Mouse (Mus musculus): ENCODE results near the gene Lbr.
A peak's percentile ranks its signal among the peaks of the same experiment; 100 is the strongest.

The Lbr gene

DNA sequence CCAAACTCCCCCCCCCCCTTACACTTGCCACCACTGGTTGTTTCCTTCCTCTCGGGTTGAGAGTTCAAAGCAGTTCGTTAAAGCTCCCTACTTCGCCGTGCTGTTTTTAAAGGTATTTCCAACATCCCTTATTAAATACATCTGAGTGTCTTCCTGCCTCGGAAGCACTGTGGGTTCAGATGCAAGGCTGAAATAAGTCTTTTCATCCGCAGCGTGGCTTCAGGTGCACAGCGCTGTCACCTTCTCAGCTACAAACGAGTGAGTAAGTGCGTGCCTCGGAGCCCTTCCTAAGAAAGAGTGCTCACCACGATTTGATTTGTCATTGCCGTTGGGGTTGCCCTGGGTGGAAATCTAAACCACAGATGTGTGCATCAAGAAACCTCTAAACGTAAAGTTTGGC lies at the start of gene Lbr:
TSS of gene Lbr (minus strand) at position 266 of the 400 bp plus-strand sequence.
- DNase-seq, result no peak

DNA sequence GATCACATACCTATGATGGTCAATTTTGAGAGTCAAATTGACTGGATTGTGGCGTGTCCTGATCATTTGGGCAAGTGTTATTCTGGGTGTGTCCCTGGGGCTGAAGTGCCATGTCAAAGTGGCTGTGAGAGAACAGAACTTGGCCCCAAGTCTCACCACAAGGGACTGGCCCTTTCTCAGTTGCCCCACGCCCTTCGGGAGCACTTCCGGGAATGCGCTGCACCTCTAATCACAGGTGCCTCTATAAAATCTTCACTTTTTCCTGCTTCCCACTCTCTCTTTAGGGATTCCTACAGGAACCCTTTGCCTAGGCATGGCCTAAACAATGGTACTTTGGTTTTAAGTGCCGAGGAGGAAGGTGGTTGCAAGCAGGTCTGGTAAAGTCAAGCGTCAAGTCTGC lies 46.8 kb upstream of the Lbr start:
- no peak for DNase-seq

DNA sequence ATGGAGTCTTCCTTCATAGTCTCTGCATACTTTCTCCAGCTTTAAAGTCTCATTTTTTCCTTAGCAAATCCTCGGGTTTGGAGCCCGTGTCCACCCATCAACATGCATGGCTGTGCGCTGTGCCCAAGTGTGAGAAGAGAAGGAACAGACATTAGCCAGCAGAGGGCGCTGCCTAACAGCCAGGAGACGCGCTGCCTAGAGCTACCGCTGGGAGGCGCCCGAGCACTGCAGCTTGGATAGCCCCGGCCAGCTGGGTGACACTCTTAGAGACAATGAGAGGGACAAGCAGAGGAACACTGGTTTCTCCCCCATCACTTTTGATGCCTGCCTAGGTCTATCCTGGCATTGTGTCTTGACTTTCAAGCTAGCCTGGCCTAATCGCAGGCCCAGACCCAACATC lies 46.0 kb upstream of the Lbr start:
- peak; percentile 95 for DNase-seq

DNA sequence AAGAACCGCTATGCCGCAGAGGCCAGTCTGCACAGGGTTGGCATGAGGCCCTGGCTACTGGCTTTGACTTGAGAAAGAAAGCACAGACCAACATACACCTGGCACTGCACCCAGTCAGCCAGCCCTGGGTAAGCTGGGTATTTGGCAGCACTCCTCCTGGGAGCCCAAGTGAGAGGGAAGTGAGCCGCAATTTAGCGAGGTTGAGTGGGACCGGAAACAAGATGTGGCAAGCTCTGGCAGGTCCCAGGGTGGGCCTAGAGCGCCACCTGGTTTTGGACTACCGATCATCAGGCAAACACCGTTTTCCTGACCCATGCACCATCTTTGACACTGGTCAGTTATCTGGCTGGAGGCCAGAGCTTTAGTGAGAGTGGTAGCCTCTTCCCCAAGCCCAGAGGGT lies 38.7 kb upstream of the Lbr start:
- peak; percentile 66 for DNase-seq

DNA sequence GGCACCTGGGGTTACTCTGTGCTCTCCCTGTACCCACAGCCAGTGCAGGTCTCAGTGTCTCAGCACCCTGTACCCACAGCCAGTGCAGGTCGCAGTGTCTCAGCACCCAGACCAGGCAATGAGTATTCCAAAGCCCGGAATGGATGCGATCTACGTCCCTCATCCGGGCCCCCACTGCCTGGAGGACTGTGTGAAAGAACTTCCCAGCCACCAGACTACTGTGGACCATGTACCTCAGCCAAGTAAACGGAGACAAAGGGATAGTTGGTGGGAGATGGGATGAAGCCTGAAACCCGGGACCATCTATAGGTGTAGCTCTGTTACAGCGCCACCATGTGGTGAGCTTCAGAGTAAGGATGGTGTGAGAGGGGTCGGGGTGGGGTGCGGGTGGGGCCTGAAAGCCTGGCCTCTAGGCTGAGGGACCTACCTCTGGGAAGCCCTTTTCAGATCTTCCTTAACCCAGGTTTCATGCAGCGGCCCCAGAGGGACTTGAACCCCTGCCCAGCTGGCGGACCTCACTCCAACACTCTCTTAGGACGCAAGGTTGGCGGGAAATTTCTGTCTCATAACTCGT lies 38.0 kb upstream of the Lbr start:
- DNase-seq, result no peak

DNA sequence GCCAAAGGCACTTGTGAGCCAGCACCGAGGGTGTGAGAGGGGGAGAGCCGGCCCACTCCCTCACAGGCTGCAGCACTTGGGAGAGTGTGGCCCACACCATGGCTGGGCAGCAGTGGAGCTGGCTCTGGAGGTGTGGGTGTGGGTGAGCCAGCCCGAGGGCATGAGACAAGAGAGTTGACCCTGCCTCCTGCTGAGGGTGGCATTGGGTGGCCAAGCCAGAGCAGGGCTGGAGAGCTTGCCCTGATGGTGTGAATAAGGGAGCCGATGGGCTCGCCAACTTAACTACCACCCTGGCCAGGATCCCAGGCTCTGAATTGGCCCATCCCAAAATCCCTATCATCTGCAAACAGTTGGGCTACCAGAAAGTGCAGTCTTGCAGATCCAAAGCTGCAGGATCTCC lies 35.6 kb upstream of the Lbr start:
- DNase-seq, result no peak

DNA sequence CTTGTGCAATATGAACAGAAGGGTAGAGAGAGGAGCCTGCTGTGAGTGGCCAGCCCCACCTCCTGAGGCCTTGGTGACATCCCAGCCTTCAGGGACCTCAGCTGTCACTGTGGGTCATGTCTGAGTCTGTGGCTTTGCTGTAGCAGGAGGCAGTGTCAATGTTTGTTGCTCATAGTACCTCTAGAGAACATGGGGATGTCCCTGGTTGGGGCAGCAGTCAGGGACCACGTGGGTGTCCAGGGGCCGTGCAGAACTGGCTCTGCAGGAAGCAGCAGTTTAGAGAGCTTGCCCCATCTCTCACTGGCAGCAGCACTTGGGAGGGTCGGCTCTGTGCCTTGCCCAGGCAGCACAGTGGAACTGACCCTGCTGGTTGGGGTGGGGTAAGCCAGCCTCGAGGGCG lies 34.2 kb upstream of the Lbr start:
- DNase-seq, result no peak

DNA sequence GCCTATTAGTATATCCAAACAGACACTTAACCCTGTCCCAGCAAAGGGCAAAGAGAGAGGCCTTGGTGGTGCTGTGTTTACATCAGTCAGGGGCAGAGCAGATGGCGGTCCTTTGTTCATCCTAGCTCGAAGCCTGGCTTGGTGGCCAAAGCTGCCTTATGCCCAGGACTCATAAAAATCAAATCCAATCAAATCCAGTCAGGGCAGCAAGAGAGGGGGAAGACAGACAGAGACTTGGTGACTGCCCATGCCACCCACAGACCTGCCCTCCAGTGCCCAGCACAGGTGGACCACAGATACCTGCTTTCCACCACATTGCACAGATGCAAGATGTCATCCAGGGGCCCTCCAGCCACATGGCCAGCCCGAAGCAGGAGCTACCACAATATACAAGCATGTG lies 33.8 kb upstream of the Lbr start:
- no peak for DNase-seq

DNA sequence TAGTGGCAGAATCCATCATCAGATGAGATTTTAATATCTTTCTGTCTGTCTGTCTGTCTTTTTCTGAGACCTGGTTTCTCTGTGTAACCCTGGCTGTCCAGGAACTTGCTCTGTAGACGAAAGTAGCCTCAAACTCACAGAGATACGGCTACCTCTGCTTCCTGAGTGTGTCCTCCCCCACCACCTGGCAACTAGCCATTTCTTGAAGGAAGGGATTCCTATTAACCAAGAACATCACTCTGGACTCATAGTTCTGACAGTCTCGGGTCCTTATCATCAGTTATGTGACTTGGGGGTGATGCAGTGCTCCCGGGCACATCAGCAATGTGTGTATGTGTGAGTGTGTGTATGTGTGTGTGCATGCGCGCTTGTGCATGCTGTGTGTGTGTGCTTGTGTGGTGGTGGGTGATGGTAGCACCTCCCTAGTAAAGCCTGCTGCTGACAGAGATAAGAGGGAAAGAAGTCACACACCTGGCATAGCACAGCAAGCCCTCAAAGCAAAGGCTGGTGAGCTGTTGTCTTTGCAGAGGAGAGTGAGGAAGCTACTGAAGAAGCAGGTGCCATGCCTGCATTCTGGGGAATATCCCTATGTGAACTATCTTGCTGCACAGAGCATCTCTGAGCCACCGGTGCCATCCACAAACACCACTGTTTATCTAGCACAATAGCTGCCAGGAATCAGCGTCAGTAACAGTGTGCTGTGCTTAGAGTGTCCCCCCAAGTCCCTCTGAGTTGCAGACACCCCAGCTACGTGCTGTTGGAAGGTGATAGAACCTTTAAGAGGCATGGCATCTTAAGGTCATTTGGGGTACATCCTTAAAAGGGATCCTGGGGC lies 30.5 kb upstream of the Lbr start:
- DNase-seq, result no peak

DNA sequence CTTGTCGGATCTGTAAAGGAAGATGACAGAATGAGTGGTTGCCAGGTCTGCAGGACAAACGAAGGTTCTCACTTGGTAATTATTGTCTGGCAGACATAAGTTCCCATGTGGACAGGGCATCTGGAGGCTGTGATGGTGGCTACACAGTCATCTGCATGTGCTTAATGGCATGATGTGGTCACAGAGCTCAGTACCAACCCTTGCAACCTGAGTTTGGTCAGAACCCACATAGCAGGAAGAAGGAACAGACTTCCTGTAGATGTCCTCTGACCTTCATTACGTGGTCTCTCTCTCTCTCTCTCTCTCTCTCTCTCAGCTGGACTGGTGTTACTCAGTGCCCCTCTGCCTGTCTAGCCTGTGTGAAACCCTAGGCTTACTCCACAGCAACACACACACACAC lies 29.8 kb upstream of the Lbr start:
- DNase-seq, result no peak

DNA sequence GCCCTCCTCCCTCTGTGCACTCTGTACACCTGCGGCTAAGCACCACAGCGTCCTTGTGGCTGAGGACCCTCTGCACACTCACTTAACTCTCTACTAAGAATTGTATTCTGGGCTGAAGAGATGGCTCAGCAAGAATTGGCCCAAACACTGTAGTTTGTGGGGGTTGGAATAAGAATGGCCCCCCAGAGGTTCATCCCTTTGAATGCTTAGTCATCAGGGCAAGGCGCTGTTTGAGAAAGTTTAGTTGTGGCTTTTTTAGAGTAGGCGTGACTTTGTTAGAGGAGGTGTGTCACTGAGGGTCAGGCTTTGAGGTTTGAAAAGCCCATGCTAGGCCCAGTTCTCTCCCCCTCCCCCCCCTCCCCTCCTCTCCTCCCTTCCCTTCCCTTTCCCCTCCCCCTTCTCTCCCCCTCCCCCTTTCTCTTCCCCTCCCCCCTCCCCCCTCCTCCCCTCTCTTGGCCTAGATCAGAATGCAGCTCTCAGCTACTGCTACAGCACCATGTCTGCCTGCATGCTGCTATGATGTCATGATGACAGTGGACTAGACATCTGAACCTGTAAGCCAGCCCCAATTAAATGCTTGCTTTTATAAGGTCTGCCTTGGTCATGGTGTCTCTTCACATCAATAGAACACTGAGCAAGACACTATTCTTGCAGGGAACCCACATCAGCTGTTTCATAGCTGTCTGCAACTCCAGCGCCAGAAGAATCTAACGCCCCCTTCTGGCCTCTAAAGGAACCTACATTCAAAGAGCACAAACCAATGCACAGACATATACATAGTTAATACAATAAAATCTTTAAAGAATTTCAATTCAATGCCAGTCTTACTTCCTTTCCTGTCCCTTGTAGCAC lies 23.8 kb upstream of the Lbr start:
- no peak for DNase-seq

DNA sequence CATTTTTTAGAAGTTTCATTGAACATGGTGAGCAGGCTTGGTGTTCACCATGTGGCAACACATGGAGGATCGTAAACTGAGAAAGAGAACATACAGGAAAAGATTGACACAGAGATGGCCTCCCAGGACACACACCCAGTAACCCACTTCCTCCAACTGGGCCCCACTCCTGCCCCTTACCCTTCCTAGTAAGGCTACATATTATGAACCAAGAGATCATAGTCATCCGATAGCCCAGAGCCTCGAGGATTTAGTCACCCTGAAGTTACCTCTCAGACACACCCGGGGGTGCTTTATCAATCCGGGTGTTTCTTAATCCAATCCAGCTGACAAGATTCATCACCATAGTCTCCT lies 23.0 kb upstream of the Lbr start:
- DNase-seq, result no peak

DNA sequence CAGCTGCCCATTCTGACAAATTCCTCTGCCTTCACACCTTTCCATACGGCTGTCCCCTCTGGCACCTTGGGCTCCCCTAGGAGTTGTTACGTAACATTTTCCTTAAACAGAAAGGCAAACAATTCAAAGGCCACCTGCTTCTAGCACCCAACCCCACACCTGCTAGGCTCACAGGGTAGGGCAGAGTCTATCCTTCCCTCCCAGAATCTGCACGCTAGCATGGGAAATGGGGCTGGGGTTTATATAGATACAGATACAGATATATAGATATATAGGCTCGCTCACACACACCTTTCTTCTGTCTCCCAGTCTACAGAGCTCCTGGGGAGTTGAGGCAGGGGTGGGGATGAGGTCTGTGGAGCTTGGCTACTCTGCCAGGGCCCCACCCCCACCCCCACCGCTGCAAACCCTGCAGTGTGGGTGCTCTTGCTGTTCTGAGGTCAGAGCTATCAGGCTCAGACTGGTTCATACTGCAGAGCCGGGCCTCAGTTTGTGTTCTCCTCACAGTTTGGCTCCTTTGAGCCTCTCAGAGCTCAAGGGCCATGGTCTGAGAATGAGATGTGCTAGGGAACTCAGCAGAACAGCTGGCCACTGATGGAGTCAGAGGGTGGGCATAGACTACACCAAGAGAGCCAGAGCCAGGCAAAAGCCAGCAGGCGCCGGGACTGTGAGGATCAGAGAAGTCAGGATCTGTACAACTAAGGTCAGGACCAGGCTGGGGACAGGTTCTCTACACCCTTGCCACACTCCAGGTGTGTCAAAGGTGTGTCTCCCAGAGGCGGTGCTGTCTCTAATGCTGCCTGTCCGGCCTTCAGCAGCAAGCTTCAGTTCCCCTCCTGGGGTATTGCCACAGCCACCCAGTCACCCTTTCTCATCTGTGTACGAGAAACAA lies 22.4 kb upstream of the Lbr start:
- DNase-seq, result no peak

DNA sequence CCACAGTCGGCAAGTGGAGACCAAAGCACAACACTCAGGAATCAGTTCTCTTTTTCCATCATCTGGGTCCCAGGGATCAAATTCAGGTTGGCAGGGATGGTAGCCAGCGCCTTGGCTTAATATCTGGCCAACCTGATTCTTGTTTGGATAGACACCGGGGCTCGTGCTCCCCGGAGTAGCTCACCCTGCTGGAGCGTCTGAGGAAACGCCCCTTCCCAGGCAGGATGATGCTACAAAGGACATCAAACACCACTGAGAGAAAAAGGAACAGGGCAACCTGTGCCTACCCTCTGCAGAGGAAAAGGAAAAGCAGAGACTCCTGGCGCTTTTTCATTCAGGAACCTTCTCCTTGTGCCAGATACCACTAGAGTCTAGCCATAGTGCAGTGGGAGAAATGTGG lies 20.6 kb upstream of the Lbr start:
- no peak for DNase-seq

DNA sequence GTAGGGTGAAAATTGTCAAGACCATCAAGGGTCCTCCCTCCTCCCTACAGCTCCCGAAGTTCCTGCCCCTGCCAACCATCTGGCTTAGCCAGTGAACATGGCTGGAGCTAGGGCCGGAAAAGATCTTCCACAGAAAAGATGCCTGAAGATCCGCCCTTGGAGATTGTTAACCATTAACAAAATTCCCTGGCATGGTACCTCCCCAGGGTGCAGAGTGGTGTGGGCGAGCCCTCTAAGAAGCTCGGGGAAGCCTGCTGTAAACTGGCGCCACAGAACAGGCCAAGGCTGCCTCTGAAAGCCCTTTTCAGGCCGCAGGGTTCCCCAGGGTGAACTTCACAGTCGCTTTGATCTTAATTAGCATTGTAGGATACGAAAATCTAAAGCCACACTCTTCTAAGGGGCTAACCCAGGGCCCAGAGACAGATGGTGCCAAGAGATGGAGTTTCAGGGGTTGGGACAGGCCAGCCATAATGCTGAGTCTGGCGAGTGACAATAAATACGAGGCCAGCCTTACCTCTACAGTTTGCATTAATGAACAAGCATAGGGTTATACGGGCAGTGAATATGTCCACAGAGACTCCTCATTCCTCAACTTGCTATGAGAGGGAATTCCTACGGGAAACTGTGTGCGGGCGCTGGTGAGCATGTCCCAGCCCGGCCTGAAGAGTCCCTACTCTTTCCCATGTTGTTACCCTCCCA lies 20.0 kb upstream of the Lbr start:
- DNase-seq, result no peak

DNA sequence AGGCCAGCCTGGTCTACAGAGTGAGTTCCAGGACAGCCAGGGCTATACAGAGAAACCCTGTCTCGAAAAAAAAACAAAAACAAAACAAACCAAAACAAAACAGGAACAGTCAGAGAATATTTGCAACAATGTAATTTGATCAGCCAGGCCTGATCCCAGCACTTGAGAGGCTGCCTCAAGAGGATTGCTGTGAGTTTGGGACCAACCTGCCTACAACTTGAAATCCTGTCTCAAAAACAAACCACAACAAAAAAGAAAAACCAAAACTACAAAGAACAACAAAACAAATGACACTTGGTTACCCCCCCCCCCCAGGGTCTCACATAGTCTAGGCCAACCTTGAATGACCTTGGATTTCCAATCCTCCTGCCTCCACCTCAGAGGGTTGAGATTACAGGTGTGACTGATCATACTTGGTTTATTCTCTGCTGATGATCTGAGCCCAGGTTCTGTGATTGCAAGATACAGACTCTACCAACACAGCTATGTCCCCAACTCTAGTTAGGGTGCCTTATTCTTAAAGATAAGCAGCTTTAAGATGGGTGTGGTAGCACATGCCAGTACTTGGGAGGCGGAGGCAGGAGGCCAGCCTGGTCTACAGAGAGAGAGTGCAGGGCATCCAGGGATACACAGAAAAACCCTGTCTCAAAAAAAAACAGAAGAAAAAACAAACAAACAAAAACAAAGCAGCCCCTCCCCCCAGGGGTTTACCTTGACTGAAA lies 18.5 kb upstream of the Lbr start:
- DNase-seq, result no peak

DNA sequence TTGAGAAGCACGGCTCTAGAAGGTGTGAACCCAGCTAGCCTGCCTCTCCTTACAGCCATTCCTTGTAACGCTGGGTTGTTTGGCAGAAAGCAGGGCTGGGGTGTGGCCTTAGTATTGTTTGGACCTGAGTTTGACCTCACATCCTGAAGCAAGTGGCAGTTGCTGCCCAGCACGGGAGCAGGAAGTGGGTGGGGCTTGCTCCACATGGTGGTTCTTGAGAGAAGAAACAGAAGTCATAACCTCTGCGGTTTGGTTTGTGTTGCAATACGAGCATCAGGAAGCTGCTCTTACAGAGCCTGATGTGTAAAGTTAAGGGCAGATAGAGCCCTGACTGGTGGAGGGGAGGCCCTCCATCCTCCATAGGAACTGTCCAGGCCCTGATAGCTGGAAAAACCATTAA lies 17.8 kb upstream of the Lbr start:
- no peak for DNase-seq

DNA sequence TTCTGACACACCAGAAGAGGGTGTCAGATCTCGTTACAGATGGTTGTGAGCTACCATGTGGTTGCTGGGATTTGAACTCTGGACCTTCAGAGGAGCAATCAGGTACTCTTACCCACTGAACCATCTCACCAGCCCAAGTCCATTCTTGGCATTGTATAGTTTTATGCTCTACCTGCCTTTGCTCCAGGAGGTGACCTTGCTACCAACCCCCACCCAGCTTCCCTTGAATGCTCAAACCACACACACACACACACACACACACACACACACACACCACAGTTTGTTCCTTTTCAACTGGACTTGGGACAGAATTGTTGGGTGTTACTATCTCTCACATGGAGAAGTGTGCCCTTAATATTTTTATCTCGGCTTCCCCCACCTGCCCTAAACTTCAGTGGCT lies 13.5 kb upstream of the Lbr start:
- DNase-seq, result no peak

DNA sequence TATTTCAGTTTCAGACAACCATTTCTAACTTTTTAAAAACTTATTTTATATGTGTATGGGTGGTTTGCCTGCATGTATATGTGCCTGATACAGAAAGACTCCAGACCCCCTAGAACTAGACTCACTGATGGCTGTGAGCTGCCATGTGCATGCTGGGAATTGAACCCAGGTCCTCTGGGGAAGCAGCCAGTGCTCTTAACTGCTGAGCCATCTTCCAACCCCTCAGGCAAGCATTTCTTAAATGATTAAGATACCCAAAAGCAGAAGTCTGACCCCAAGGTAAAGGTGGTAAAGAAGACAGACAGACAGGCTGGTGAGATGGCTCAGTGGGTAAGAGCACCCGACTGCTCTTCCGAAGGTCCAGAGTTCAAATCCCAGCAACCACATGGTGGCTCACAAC lies 12.0 kb upstream of the Lbr start:
- DNase-seq, result no peak

DNA sequence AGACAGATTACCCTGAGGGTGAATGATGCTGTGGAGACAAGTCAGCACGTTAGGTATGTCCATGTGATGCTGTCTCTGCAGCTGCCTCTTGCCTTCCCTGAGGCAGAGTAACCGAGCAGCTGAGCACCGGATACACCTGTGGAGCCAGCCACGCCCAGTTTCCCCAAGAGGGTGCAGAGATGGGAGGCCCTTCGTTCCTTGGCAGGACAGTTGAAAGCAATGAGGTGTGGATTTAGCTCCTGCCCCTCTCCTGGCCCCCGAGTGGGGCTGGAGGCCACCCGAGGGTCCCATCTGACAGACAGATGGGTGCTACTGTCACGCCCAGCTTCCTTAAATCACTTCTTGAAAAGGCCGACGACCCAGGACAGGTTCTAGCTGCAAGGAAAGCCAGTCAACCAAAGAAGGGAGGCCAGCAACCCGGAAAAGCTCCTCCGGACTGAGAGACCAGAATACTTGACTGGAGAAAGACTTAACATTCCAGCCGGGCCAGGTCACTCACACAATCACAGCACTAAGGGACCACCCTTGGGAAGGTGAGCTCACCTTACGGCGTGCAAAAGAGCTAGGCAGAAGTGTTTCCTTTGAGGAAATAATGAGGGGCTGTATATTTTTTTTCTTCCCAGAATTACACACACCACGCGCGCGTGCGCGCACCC lies 10.4 kb upstream of the Lbr start:
- DNase-seq, result no peak

DNA sequence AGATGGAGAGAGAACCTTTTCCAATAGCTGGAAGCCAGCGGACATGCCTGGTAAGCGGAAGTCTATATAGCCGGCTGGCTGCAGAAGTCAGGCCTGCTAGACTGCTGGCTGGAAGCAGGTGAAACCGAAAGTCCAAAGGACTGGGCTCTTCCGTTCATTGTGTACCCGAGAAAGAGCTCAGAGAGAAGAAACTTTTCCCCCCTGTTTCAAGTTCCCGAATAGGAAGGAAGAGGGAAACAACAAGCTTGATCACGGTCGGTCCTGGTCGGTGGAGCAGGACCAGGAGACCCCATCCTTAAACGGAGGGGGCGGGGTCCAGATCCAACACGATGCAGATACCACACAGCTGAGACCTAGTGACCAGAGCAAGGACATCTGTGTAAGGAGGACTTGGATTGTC lies 9.6 kb upstream of the Lbr start:
- DNase-seq, result no peak
